Mouse (Mus musculus): ENCODE results near the gene Bicral.

- TF ChIP-seq CTCF (IDR thresholded peaks at IDR 0.05; ENCODE audit: extremely low read depth, insufficient read depth, low read length) (no peak), POLR2A (IDR thresholded peaks at IDR 0.05; ENCODE audit: extremely low read depth, insufficient read depth, low read length) (no peak)
Observed at GRCm38 (mm10) chr17:46772038-46772403, 86.3 kb downstream of the Bicral start.
